Mouse (Mus musculus) hindbrain, postnatal 0 days (tissue): ENCODE data around the gene Ptpre. TPM values are rescaled to one million over a fixed set of nuclear protein-coding genes. Genes with fewer than 3 reads are reported as not detected.

Experiments used
- ATAC-seq: fragments of 200-750 bp; cut with Nextera tagmentation; 2 replicates; pipeline ENCODE4 v1.8.0; 2017; ENCODE audit warnings: mild to moderate bottlenecking, moderate TSS enrichment, moderate library complexity
- DNase-seq: peaks from one replicate; pipeline ENCODE4 v3.0.0-alpha.2; 2015; ENCODE audit warnings: low spot score
- H3K27ac ChIP-seq: fragments of 300-500 bp; sonication (generic); 2 replicates; pipeline ENCODE4 v1.5.1; 2014; ENCODE audit warnings: mild to moderate bottlenecking
- H3K27me3 ChIP-seq: fragments of 300-500 bp; sonication (generic); 2 replicates; pipeline ENCODE4 v1.6.1; 2014; ENCODE audit warnings: low read length, mixed read lengths; ENCODE audit not compliant: insufficient read depth
- H3K36me3 ChIP-seq: fragments of 300-500 bp; sonication (generic); 2 replicates; pipeline ENCODE4 v1.6.1; 2014; ENCODE audit warnings: low read length, mixed read lengths; ENCODE audit not compliant: insufficient read depth
- H3K4me1 ChIP-seq: fragments of 300-500 bp; sonication (generic); 2 replicates; pipeline ENCODE4 v1.6.1; 2014; ENCODE audit warnings: antibody characterized with exemption, low read length, mixed read lengths; ENCODE audit not compliant: insufficient read depth
- H3K4me2 ChIP-seq: fragments of 300-500 bp; sonication (generic); 2 replicates; pipeline ENCODE4 v1.6.1; 2014; ENCODE audit warnings: low read depth, mild to moderate bottlenecking, low read length, moderate library complexity, mixed read lengths
- H3K4me3 ChIP-seq: fragments of 300-500 bp; sonication (generic); 2 replicates; pipeline ENCODE4 v1.5.1; 2014; ENCODE audit warnings: low read length
- H3K9ac ChIP-seq: fragments of 300-500 bp; sonication (generic); replicated peaks from 2 replicates; pipeline ENCODE4 v1.6.1; 2014; ENCODE audit warnings: mild to moderate bottlenecking, low read length, moderate library complexity, mixed read lengths
- H3K9me3 ChIP-seq: fragments of 300-500 bp; sonication (generic); 2 replicates; pipeline ENCODE4 v1.6.1; 2016; ENCODE audit warnings: low read length, mixed read lengths
- CTCF ChIP-seq: IDR thresholded peaks from 2 replicates; pipeline ENCODE4 v1.5.1; 2016; ENCODE audit warnings: antibody characterized with exemption, control low read depth, low read depth
- WGBS: fragments of 180-500 bp; shearing (Covaris S2); extraction: QIAGEN DNeasy Blood & Tissue Kit; methylation state at CpG from one replicate; pipeline ENCODE4 v1.1.7; 2014; 5-methylcytosine and 5-hydroxymethylcytosine counted together
- polyA plus RNA-seq: library from polyadenylated mRNA; unstranded; fragments of >200 nt; fragmentation: Nextera tagmentation; extraction: Ambion mirVana; gene quantifications from 2 replicates; pipeline ENCODE4 v1.2.1, GENCODE M21; 2015
- total RNA-seq: library from RNA; depleted of rRNA; stranded (reverse); fragments of >200 nt; gene quantifications from 2 replicates; pipeline ENCODE4 v1.2.3, GENCODE M21; 2014

Gene Ptpre
- total and polyA plus RNA-seq, 2 experiments from 2014 or later, result 8.2 to 12.4 TPM

DNA sequence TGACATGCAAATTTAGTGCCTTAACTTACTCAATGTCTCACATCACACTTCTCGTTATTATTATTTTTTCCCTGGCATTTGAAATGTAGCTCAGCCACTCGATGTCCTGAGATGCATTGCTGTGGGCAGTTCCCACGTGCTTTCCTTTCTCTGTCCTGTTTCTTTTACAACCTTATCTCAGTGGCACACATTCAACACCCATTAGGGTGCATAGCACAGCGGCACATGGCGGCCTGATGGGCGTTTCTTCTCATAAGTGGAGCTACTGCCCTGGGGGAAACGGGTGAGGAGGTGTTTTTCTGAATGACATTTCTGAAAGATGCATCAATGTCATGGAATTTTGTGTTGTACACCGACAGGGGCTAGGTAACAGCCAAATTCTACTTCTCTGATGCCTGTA, 64.3 kb downstream of the Ptpre start:
- peaks cover 12% of the 10 kb centered on the region for H3K4me1 ChIP-seq
- H3K9me3 ChIP-seq, result no peaks in the 10 kb centered on the region
- DNase-seq (no peak), ATAC-seq (no peak)
- no peaks in the 10 kb centered on the region for H3K27me3 ChIP-seq
- no peak overlapping the region for H3K27ac ChIP-seq
- no peak overlapping the region for H3K9ac ChIP-seq
- 86% methylated on average over 8 of the region's 8 CpGs for WGBS
- no peak overlapping the region for H3K4me3 ChIP-seq
- no peaks in the 10 kb centered on the region for H3K36me3 ChIP-seq
- no peak overlapping the region for H3K4me2 ChIP-seq
- no peak for TF ChIP-seq CTCF

- H3K36me3 ChIP-seq, result no peaks in the 10 kb centered on the region
- H3K9me3 ChIP-seq, result no peaks in the 10 kb centered on the region
- no peak for DNase-seq
- no peak for TF ChIP-seq CTCF
- no peak overlapping the region for H3K27ac ChIP-seq
- WGBS, result 92% methylated on average over 6 of the region's 6 CpGs
- no peak overlapping the region for H3K4me3 ChIP-seq
- no peak overlapping the region for H3K4me2 ChIP-seq
- H3K9ac ChIP-seq, result no peak overlapping the region
- H3K27me3 ChIP-seq, result no peaks in the 10 kb centered on the region
- ATAC-seq, result no peak
- H3K4me1 ChIP-seq, result peaks cover 5% of the 10 kb centered on the region; the same call in 1 of the 2 replicates
Measured at GRCm38 (mm10) chr7:135602265-135602664, 65.0 kb downstream of the Ptpre start.

- WGBS, result 36% methylated on average over 5 of the region's 5 CpGs
Measured at GRCm38 (mm10) chr7:135602881-135603523, 65.7 kb downstream of the Ptpre start.

DNA sequence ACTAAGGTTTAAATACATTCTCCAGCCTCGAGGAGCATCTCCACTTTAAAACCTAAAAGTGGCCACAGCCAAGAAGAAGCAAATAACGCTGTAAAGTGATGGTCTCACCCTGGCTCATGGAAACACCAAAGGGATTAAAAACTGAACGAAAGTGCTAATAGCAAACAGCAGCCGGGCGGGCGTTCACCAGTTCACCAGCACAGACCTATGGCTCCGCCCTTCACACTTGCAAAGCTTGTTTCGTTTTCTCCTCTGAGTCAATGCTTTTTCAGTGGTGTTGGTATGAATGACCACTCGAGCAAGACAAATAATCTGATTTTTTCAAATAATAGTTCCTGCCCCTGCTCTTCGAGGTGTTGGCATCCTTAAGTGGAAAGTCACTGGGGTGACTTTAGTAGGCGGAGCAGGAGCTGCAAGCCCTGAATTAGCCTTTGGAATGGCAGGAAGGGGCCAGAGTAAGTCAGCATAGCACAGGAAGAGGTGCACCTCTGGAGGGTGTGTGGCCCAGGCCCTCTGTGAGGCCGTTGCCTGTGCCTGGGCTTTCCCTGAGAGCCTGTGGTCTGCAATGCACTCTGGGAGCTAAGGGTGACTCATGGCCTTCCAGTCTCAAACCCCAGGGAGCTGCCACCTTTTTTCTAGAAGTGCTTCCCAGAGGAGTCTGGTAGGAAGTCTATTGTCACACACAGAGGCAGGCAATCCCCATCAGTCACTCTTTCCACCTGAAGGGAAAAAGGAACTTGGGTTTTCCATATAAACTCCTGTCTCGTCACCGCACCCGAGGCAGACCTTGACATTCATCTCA, 67.9 kb downstream of the Ptpre start:
- Histone ChIP-seq H3K27me3 (no peaks in the 10 kb centered on the region), H3K27ac (no peak overlapping the region), H3K9ac (no peak overlapping the region), H3K4me2 (no peak overlapping the region), H3K4me1 (peaks cover 4% of the 10 kb centered on the region; the same call in 1 of the 2 replicates), H3K36me3 (no peaks in the 10 kb centered on the region), H3K9me3 (no peaks in the 10 kb centered on the region), H3K4me3 (no peak overlapping the region)
- ATAC-seq (no peak), DNase-seq (no peak)
- TF ChIP-seq CTCF, result no peak
- WGBS, result 70% methylated on average over 15 of the region's 15 CpGs

More at GRCm38 (mm10) chr7:135602881-135603523, 65.7 kb downstream of the Ptpre start:
- Histone ChIP-seq H3K27ac (no peak overlapping the region), H3K36me3 (no peaks in the 10 kb centered on the region), H3K4me1 (no peaks in the 10 kb centered on the region), H3K9ac (no peak overlapping the region), H3K27me3 (no peaks in the 10 kb centered on the region), H3K9me3 (no peaks in the 10 kb centered on the region), H3K4me3 (no peak overlapping the region), H3K4me2 (no peak overlapping the region)
- TF ChIP-seq CTCF, result no peak
- ATAC-seq (no peak), DNase-seq (no peak)

DNA sequence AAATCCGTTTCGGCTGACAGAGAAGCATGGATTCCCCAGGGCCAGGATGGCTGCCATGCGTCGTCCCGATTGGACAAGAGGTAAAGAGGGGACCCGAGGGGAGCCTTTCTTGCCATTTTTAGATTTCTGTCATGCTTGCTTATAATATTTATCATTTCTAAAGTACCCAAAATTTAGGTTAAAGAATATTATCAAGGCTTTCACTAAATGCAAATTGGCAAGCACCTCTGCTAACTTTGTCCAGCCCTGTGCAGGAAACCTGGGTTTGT, 68.5 kb downstream of the Ptpre start:
- no peak for TF ChIP-seq CTCF
- H3K4me1 ChIP-seq, result peaks cover 4% of the 10 kb centered on the region; the same call in 1 of the 2 replicates
- no peak overlapping the region for H3K4me3 ChIP-seq
- H3K9ac ChIP-seq, result no peak overlapping the region
- H3K4me2 ChIP-seq, result no peak overlapping the region
- ATAC-seq, result no peak
- WGBS, result 79% methylated on average over 6 of the region's 6 CpGs
- H3K27me3 ChIP-seq, result no peaks in the 10 kb centered on the region
- DNase-seq, result no peak
- H3K27ac ChIP-seq, result no peak overlapping the region
- H3K36me3 ChIP-seq, result no peaks in the 10 kb centered on the region
- H3K9me3 ChIP-seq, result no peaks in the 10 kb centered on the region

DNA sequence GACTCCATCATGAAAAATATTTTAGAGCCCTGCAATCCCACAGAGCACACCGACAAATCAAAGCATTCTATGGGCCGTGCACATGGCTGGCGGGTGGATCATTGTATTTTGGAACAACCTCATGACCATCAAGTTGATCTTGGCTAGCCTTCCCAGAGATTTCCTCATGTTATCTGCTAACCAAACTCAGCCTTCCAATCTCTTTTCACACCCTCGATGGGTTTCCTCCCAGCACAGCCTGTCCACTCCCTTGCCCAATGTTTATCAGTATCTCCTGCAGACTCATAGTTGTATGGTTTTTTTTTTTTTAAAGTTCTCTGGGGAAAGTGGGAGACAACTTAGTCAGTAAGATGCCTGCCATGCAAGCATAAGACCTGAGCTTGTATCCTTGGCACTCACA, 70.9 kb downstream of the Ptpre start:
- Histone ChIP-seq H3K27me3 (no peaks in the 10 kb centered on the region), H3K36me3 (no peaks in the 10 kb centered on the region), H3K9me3 (no peaks in the 10 kb centered on the region), H3K27ac (no peak overlapping the region), H3K4me1 (peaks cover 4% of the 10 kb centered on the region; the same call in 1 of the 2 replicates), H3K4me2 (no peak overlapping the region), H3K9ac (no peak overlapping the region), H3K4me3 (no peak overlapping the region)
- no peak for DNase-seq
- ATAC-seq, result no peak
- 85% methylated on average over 4 of the region's 4 CpGs for WGBS
- no peak for TF ChIP-seq CTCF

- Histone ChIP-seq H3K4me3 (no peak overlapping the region), H3K9ac (no peak overlapping the region), H3K4me2 (no peak overlapping the region), H3K9me3 (no peaks in the 10 kb centered on the region), H3K27ac (no peak overlapping the region), H3K36me3 (no peaks in the 10 kb centered on the region), H3K27me3 (no peaks in the 10 kb centered on the region), H3K4me1 (peaks cover 4% of the 10 kb centered on the region; the same call in 1 of the 2 replicates)
- ATAC-seq (no peak), DNase-seq (no peak)
- 64% methylated on average over 3 of the region's 3 CpGs for whole genome bisulfite sequencing
- TF ChIP-seq CTCF, result no peak
Measured at GRCm38 (mm10) chr7:135609028-135609427, 71.7 kb downstream of the Ptpre start.
